Mouse (Mus musculus): ENCODE results near the gene Kcnk1.

GRCm38 (mm10) chr8:125956796-125957195, 38.2 kb upstream of the Kcnk1 start:
- TF ChIP-seq CTCF (IDR thresholded peaks at IDR 0.05; ENCODE audit: low read depth) (no peak), EP300 (IDR thresholded peaks at IDR 0.05; ENCODE audit: low read depth) (no peak)

Data from liver, embryonic 14.5 days (tissue).